Mouse (Mus musculus): ENCODE data around the gene Spata18.

Gene Spata18

DNA sequence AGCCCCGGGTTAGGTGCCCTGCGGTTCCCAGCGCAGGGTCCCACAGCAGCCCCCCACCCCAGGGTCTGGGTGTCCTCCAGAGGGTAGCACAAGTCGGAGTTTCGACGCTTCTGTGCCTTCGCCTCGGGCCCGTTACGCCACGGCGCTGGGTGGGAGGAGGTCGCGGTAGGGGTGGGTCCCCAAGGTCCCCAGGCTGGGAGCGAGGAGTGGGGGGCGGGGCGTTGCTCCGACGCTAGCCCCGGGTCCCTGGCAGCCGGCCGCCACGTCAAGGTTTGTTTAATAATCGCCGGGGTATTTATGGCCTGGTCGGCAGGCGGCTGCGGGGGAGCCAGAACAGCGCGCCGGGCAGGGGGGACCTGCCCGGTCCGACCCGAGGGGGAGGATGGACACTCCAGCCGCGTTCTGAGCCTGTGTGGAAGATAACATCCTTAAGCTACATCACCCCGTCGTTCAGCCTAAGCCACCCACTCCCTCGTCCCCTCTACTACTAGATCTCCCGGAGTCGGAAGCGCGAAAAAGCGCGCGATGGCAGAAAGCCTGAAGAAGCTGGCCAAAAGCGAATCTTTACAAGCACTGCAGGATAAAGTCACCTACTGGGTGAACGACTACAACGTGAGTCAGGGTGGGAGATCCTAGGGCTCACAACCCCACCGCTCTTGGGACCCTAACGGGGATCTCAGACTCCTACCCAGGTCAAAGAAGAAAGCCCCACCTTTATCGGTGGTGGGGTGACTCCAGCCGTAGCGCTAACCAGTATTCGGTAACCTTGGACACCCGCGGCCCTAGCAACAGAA is at the start of gene Spata18:
Gene Spata18, plus strand, starts transcription at position 319 of the 794 bp plus-strand sequence.
- POLR2A ChIA-PET, result interaction anchor here in 2 of 4 experiments (0.7 to 1.4 kb wide), 3 partner anchors 47 to 414 kb away, joined by 3 to 4 read pairs (median 3); no protein-coding TSS in a partner anchor
- CTCF ChIA-PET, result interaction anchor here in 2 of 4 experiments (0.6 to 1.4 kb wide), 2 partner anchors 9 to 24 kb away, joined by 5 to 7 read pairs; no protein-coding TSS in a partner anchor

DNA sequence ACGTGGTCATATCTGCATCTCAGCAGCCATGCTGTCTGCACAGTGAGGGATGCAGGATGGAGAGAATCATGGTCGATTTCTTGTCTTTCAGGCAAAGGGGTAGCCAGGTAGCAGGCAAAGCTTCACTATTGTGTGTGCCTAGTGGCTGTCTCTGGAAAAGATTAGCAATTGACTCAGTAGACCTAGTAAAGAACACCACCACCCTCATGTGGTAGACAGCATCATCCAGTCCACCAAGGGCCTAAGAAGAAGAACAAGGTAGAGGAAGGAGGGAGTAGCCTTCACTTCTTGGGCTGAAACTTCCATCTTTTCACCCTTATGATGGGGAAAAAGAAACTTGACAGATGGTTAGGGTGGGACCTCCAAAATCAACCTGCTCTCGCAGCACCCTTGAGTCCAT is 48.3 kb upstream of the Spata18 start:
- ChIA-PET POLR2A (no interaction called here), CTCF (interaction anchor here in 1 of 4 experiments (1.2 kb wide), 1 partner anchor 30 kb away, joined by 3 read pairs; no protein-coding TSS in a partner anchor)

DNA sequence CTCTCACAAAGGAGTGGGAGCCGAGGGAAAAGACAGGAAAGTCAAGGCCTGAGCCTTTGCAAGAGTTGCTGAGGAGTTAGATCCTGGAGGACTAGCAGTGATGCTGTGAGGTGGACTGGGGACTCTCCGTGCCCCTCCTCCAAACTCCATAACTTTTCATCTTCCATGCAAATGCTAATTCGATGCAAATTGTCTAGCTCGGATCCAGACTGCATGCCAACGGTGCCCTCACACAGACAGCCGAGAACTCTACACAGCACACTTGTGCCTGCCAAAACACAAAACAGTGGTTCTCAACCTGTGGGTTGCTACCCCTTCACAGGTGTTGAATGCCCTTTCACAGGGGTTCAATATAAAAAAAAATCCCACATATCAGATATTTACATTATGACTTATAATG is 46.6 kb upstream of the Spata18 start:
- ChIA-PET CTCF (no interaction called here), POLR2A (no interaction called here)

DNA sequence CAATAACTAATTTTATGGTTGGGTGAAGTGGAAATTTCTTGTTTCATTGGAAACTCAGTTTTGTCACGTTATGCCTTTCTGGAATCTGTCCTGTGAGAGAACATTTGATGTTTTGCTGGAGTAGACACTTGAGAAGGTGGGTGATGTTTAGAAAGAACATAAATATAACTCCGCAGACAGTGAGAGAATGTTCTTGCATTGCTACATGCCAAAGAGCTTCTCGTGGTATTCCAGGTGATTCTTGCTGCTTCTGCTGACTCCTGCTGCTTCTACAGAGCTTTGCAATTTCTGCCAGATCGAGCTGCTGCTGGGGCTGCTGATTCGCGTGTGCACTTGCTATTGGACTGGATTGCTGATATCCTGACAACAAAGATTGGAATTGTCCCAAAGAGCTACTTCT is 46.2 kb upstream of the Spata18 start:
- CTCF ChIA-PET, result no interaction called here
- POLR2A ChIA-PET, result no interaction called here

DNA sequence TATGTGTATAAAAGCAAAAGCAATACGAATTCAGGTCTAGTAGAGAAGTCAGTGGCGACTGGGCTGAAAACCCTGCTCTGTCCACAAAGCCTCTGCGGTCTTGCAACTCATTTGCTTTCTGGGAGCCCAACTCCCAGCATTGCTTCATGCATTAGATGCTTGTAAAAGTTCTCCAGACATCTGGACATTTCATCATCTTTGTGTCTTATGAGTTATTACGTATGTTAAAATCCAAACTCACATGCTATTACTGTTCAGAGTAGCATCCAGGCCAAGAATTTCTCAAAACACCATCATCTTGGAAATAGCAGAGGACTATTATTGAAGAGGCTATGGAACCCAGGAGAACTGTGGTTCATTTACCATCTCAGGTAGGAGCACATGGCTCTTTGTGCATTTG is 40.1 kb upstream of the Spata18 start:
- ChIA-PET POLR2A (no interaction called here), CTCF (no interaction called here)

DNA sequence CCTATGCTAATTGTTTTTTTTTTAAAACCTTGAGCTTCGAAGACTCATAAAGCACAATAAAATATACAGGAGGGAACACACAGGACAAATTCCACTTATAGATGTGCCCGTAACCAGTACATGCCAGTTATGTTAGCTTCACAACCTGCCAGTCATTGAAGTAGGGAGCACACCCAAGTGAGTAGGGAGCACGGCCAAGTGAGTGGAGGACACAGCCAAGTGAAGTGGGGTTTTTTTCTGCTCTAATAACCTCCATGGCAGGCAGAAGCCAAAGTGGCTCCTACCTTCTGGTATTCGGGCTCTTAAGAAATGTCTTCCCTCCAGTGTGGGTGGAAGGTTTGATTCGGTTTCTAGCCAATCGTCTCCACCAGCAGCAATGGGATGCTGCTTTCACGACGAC is 37.9 kb upstream of the Spata18 start:
- POLR2A ChIA-PET, result interaction anchor here in 1 of 4 experiments (0.6 kb wide), 1 partner anchor 12 kb away, joined by 7 read pairs; no protein-coding TSS in a partner anchor
- CTCF ChIA-PET, result interaction anchor here in 2 of 4 experiments (0.8 to 1.2 kb wide), 2 partner anchors 20 to 72 kb away, joined by 3 to 4 read pairs; no protein-coding TSS in a partner anchor

DNA sequence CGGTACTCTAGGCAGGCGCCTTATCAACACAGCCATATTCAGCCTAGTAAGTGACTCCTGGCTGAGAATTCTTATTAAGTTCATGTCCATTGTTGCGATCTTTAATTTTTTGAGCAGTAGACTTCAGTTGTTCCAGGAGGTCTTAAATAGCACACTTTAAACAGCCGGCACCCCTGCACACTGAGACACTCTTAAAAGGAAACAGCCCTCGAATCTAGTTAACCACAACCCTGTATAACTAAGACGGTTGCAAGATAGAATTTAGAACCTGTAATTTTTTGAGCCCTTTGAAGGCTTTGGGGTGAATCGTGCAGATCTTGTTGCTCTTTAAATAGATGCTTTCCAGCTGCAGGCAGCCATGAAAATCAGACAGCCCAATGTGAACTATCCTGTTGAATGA is 36.0 kb upstream of the Spata18 start:
- CTCF ChIA-PET, result interaction anchor here in 1 of 4 experiments (0.7 kb wide), 1 partner anchor 668 kb away, joined by 3 read pairs; no protein-coding TSS in a partner anchor
- POLR2A ChIA-PET, result no interaction called here

DNA sequence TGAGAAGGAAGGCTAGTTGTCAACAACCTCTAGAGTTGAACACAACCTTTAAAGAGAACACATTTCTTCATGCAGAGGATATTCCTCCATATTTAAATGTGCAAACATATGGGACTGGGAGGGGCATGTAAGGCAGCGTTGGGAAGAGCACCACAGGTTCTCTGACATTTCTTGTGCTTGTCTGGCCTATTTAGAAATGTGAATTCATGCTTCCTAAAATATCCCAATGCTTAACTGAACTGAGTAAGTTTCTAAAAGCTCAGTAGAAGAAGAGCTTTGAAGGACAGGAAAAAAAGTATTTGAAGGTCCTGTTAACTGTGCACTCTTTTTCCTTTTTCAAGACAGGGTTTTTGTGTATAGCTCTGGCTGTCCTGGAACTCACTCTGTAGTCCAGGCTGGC is 32.2 kb upstream of the Spata18 start:
- ChIA-PET POLR2A (no interaction called here), CTCF (no interaction called here)

DNA sequence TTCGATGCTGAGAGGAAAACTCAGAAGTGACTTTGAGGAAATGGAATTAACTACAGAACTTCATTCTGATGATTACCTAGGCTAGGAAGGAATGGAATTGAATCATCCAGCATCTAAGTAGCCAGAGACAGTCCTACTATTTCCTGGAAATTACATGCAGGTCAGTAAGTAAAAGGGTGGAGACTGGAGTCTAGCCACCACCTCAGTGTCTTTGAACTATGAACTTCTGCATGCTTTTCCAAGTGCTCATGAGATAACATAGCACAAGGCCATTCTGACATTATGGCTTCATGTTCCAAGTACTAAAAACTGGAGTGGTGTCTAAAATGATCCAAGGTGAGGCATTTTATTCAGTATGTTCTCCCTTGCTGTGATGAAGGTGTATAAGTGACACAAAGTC is 25.7 kb upstream of the Spata18 start:
- ChIA-PET CTCF (interaction anchor here in 2 of 4 experiments (0.6 to 1.2 kb wide), 2 partner anchors 13 to 16 kb away, joined by 3 to 4 read pairs; no protein-coding TSS in a partner anchor), POLR2A (interaction anchor here in 1 of 4 experiments (0.6 kb wide), 1 partner anchor 34 kb away, joined by 5 read pairs; no protein-coding TSS in a partner anchor)

DNA sequence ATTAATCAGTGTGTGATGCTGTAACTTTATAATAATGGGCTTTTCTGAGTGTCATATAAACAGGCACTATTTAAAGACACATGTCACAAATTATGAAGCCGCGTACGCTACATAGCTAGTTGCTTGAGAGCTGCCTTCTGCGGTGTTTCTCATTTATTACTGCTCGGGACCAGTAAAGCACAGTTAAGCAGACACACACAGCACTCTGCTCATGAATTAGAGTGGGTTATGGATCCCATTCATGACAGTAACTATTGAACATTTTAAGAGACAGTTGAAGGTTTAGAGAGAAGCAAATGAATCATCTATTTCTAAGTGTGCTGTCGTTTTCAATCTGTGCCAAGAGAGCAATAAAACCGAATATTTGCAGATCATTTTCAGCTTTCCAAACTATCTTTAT is 24.3 kb upstream of the Spata18 start:
- CTCF ChIA-PET, result interaction anchor here in 1 of 4 experiments (1.2 kb wide), 1 partner anchor 12 kb away, joined by 3 read pairs; no protein-coding TSS in a partner anchor
- POLR2A ChIA-PET, result interaction anchor here in 2 of 4 experiments (0.6 to 1.3 kb wide), 3 partner anchors 10 to 28 kb away, joined by 3 read pairs; no protein-coding TSS in a partner anchor

DNA sequence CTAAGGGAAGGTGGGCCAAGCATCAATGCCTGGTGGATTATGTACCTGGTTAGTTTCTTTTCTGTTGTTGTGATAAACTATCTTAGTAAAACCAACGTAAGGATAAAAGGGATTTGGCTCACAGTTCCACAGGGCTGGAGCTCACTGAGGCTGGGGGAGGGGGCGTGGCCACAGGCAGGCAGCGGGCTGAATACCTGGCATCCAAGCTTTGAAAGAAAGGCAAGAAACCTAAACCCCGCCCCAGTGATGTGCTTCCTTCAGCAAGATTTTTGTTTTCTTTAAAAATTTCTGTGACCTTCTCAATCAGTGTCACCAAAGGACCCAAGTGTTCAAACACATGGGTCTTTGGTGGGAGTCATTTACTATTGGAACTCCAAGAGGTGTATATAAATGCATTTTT is 23.6 kb upstream of the Spata18 start:
- POLR2A ChIA-PET, result interaction anchor here in 2 of 4 experiments (0.6 to 1.3 kb wide), 3 partner anchors 11 to 28 kb away, joined by 3 read pairs; no protein-coding TSS in a partner anchor
- CTCF ChIA-PET, result interaction anchor here in 1 of 4 experiments (0.9 kb wide), 1 partner anchor 15 kb away, joined by 3 read pairs; no protein-coding TSS in a partner anchor

DNA sequence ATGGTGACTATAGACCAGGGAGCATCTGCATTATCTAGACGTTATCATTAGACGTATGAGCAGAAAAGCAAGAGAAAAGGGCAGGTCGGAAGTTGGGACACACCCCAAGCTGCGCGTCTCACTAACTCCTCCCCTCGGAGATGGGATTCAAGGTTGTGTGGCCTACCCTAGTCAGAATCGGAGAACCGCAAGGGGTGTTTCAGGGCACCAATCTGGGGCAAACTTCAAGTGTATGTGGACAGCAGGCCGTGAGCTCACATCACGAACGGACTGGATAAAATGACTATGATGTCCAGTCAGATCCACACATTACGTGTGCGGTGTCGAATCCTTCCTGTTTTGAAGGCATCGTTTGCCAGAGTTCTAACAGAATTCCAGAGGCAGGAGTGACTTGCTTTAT is 23.2 kb upstream of the Spata18 start:
- ChIA-PET POLR2A (no interaction called here), CTCF (interaction anchor here in 1 of 4 experiments (0.9 kb wide), 1 partner anchor 14 kb away, joined by 3 read pairs; no protein-coding TSS in a partner anchor)

DNA sequence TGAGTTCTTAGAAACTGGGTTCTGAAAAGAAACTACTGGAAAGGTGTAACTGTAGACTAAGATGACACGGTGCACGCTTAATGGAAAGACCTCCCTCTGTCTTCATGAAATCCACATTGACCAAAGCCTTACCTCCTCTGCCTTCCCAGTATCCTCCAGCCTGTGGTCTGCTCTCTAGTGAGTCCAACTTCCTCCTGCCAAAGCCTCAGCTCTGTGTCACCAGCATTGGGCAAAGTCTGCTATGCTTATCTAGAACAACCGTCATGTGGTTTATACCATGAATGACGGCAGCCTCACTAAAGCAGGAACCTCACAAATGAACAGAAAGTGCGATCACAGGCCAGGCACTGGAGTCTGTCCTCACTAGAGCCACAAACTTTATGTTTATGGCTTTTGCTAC is 21.0 kb upstream of the Spata18 start:
- POLR2A ChIA-PET, result no interaction called here
- CTCF ChIA-PET, result no interaction called here

DNA sequence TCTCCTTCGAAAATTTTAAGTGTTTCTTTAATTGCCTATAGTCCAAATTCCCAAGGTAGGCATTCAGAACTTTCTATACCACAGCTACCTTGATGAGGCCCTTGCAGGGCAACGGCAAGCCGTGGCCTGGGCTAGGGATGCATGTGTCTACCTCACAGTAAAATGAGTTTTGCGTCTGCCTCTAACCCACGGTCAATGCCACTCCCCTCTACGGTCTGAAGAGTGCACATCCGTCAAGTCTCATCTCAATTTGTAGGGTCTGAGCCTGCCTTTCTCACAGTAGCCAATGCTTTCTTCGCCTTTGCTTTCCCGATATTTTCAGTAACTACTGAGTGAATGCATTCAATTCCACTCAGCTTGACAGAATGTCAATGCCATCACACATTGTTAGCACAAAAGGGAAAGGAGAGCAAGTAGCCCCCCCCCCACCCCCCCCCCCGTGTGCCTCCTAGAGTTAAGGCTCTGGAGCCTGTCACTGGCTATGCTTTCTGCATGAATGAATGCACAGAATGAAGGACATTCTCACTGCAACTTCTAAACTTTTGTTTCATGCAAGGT is 20.1 kb upstream of the Spata18 start:
- ChIA-PET POLR2A (no interaction called here), CTCF (interaction anchor here in 2 of 4 experiments (0.6 to 0.9 kb wide), 3 partner anchors 11 to 225 kb away, joined by 3 read pairs; partner anchors contain the start of gene Cwh43 (in 1 of the 2))

DNA sequence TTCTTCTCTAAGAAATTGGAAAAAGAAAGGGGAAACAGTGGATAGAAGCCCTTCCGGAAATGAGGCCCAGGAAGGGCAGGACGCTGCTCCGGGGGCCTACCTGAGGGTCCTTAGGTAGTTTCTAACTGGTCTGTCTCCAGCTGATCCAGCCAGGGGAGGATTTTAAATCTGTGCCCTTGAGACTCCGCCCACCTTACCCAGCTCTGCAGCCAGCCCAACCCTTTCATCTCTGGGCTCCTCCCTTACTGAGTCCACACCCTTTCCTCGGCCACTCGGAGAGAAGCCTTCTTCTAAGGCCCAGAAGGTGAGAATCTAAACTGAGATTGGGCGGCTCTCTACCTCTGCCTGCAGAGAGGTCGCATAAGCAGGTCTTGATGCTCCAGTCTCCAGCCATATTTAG is 18.9 kb upstream of the Spata18 start, which contains the start of gene Lrrc66:
Gene Lrrc66, minus strand, starts transcription at position 236 of the 400 bp plus-strand sequence.
- CTCF ChIA-PET, result interaction anchor here (0.6 to 2.1 kb wide), 20 partner anchors 8 to 647 kb away, joined by 3 to 15 read pairs (median 3); no protein-coding TSS in a partner anchor
- POLR2A ChIA-PET, result no interaction called here

DNA sequence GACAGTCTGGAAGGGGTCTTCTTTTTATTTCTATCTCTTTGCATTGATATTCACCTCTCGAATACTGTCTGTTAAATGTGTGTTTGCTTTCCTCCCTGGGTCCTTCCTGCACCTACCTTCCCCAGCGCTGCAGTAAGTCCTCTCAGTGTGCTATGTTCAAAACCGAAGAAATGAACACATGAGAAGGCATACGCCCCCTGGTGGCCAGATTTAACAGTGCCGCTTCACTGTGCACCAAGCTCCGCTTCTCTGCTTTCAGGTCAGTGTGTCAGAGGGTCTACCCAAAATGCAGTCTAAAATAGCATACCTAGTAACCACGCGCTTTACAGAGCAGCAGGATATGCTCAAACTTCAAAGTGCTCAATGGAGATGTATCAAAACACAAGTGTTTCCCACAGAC is 18.0 kb upstream of the Spata18 start:
- POLR2A ChIA-PET, result no interaction called here

DNA sequence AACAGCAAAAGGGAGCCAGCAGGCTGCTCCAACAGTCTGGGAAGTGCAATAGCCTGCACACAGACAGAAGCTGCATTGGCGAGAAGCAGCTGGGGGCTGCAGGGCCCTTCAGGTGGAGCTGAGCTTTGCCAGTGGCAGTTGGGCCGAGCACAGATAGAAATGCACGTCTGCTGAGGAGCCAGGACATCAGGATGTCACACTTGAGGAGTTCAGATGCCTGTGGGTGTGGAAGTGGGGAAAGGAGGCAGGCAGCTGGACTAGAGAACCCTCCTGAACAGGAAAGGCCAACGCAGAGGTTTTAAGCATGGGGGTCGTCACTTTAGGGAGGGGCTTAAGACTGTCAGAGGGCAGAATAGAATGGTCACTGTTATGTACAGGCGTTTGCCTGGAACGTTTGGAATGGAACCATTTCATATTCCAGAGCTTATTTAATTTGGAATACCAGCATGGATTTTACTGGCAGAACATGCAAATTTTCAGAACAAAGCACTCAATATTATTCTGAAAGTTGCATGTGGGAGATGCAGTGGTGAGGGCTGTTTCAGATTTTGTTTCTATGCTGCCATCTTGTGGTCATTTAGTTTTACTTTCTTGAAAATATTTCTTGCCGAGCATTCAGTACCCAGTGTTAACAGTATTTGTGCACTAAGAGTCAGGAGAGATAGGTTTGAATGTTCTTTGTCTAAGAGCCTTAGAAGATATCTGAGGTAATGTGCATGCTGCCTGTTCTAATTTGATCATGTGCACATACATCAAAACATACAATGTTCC is 13.7 kb upstream of the Spata18 start:
- ChIA-PET CTCF (interaction anchor here in 2 of 4 experiments (0.6 to 1.0 kb wide), 4 partner anchors 52 to 620 kb away, joined by 3 to 4 read pairs (median 3); no protein-coding TSS in a partner anchor), POLR2A (no interaction called here)

More for the DNA sequence above, 18.0 kb upstream of the Spata18 start:
- CTCF ChIA-PET, result interaction anchor here (0.5 to 2.1 kb wide), 35 partner anchors 8 to 1300 kb away, joined by 3 to 15 read pairs (median 3); no protein-coding TSS in a partner anchor

DNA sequence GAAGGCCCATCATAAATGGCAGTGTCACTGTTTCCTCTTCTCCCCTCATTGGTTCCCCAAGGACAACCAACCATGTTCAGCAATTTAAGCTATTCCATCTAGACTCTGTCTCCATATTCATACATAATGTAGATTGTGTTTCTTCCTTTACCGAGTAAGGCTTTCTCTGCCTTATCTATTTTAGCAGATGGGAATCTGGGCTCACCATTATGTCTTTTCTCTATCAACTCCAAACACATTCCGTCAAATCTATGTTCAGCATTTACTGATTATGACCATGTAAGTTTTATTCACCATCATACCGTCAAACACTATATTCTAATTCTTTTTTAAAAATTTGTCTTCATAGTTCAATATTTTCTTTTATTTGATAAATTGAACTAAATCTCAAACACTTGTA is 10.1 kb upstream of the Spata18 start:
- ChIA-PET CTCF (no interaction called here), POLR2A (interaction anchor here in 1 of 4 experiments (0.6 kb wide), 1 partner anchor 236 kb away, joined by 3 read pairs; no protein-coding TSS in a partner anchor)

DNA sequence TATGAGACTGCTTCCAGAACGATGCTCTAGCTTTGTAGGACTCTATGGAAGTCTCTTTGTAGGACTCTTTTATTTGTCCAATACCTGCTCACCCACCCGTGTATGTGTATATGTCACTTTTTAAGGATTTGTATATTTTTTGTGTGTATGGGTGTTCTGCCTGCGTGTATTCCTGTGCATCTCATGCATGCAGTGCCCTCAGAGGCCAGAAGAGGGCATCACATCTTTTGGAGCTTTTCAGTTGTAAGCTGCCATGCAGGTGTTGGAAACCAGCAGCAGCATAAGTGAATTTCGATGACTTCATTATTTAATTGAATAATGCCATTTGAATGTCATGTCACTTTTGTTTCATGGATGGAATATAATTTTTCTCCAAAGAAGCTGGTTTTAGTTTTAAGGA is 9.1 kb upstream of the Spata18 start:
- CTCF ChIA-PET, result interaction anchor here (0.5 to 1.9 kb wide), 33 partner anchors 9 to 1514 kb away, joined by 3 to 15 read pairs (median 3); partner anchors contain the start of genes Lrrc66 (in 2 of the 4) and Spata18 (in 1 of the 4)

More for the DNA sequence above, 9.1 kb upstream of the Spata18 start:
- POLR2A ChIA-PET, result interaction anchor here in 1 of 4 experiments (0.6 kb wide), 1 partner anchor 24 kb away, joined by 3 read pairs; no protein-coding TSS in a partner anchor

Measured in embryonic stem cell, embryonic (primary cell).